Mouse (Mus musculus) hindbrain, embryonic 14.5 days (tissue): ENCODE measurements at regions not wholly inside any gene's neighbourhood (a gene's known extent, or its start where the extent isn't known, plus 50 kb on each side); places are given as distances from the start of the nearest gene placed in this dataset.

Experiments
- ATAC-seq: fragments of 200-750 bp; cut with Nextera tagmentation; 2 replicates; pipeline ENCODE4 v1.8.0; 2017; ENCODE audit warnings: moderate number of reproducible peaks, mild to moderate bottlenecking, moderate TSS enrichment, moderate library complexity; ENCODE audit not compliant: low FRiP score
- DNase-seq: peaks from one replicate; pipeline ENCODE4 v3.0.0-alpha.2; 2015; ENCODE audit warnings: low spot score
- H3K27ac ChIP-seq: fragments of 300-500 bp; sonication (generic); 2 replicates; pipeline ENCODE4 v1.5.1; 2014; ENCODE audit warnings: mild to moderate bottlenecking, moderate library complexity
- H3K27me3 ChIP-seq: fragments of 300-500 bp; sonication (generic); 2 replicates; pipeline ENCODE4 v1.6.1; 2014; ENCODE audit warnings: mild to moderate bottlenecking, low read length, mixed read lengths; ENCODE audit not compliant: control insufficient read depth, insufficient read depth
- H3K36me3 ChIP-seq: fragments of 300-500 bp; sonication (generic); replicated peaks from 2 replicates; pipeline ENCODE4 v1.6.1; 2014; ENCODE audit not compliant: control insufficient read depth, insufficient read depth
- H3K4me1 ChIP-seq: fragments of 300-500 bp; sonication (generic); replicated peaks from 2 replicates; pipeline ENCODE4 v1.6.1; 2014; ENCODE audit warnings: antibody characterized with exemption, low read length, mixed read lengths; ENCODE audit not compliant: control insufficient read depth, insufficient read depth
- H3K4me2 ChIP-seq: fragments of 300-500 bp; sonication (generic); replicated peaks from 2 replicates; pipeline ENCODE4 v1.6.1; 2014; ENCODE audit warnings: mild to moderate bottlenecking, moderate library complexity
- H3K4me3 ChIP-seq: fragments of 300-500 bp; sonication (generic); replicated peaks from 2 replicates; pipeline ENCODE4 v1.5.1; 2014; ENCODE audit warnings: mild to moderate bottlenecking, low read length
- H3K9ac ChIP-seq: fragments of 300-500 bp; sonication (generic); 2 replicates; pipeline ENCODE4 v1.6.1; 2014
- H3K9me3 ChIP-seq: fragments of 300-500 bp; sonication (generic); 2 replicates; pipeline ENCODE4 v1.6.1; 2016; ENCODE audit warnings: low read length; ENCODE audit not compliant: control insufficient read depth
- WGBS: fragments of 180-500 bp; shearing (Covaris S2); extraction: QIAGEN DNeasy Blood & Tissue Kit; methylation state at CpG from one replicate; pipeline ENCODE4 v1.1.7; 2014; 5-methylcytosine and 5-hydroxymethylcytosine counted together

GRCm38 (mm10) chr3:17772886-17773285 is 175.3 kb upstream of the Cypt12 start:
- ATAC-seq: no peak
- H3K4me1 ChIP-seq: no peaks in the 10 kb centered on the region
- no peak overlapping the region for H3K4me3 ChIP-seq

DNA sequence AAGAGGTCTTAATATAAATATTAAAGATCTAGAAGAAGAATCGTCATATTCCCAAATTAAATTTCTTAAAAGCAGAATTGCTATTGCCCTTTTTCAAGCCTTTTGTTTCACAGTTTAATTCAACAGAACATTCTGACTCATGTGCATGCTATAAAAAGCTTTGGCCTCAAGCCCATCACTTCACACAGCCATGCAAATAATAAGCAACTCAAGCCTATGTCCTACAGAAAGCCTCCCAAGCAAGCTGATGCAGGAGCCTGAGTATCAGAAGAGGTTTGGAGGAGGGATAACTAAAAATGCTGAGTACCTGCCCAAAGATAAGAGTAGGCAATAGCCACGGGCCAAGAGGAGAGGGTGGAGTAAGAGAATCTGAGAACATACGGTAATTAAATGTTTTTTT is 169.1 kb upstream of the Cypt12 start:
- H3K9ac ChIP-seq: no peak overlapping the region
- H3K9me3 ChIP-seq: no peaks in the 10 kb centered on the region
- DNase-seq (no peak), ATAC-seq (no peak)
- H3K27ac ChIP-seq: no peak overlapping the region
- 86% methylated on average over 3 of the region's 3 CpGs for WGBS
- no peak overlapping the region for H3K4me2 ChIP-seq
- H3K4me3 ChIP-seq: no peak overlapping the region
- H3K4me1 ChIP-seq: no peaks in the 10 kb centered on the region
- no peaks in the 10 kb centered on the region for H3K36me3 ChIP-seq
- no peaks in the 10 kb centered on the region for H3K27me3 ChIP-seq

More at GRCm38 (mm10) chr3:17772886-17773285, 175.3 kb upstream of the Cypt12 start:
- Histone ChIP-seq H3K4me2 (no peak overlapping the region), H3K9me3 (no peaks in the 10 kb centered on the region), H3K27me3 (no peaks in the 10 kb centered on the region), H3K36me3 (no peaks in the 10 kb centered on the region), H3K27ac (no peak overlapping the region), H3K9ac (no peak overlapping the region)
- no peak for DNase-seq
- WGBS: 87% methylated on average over 1 of the region's 1 CpGs

GRCm38 (mm10) chr3:17784076-17784475 is 164.1 kb upstream of the Cypt12 start:
- WGBS: 27% methylated on average over 3 of the region's 3 CpGs
- ATAC-seq (no peak), DNase-seq (peak; percentile 66)
- peak overlapping the region; percentile 99 for H3K9ac ChIP-seq
- peak overlapping the region; percentile 100 for H3K4me2 ChIP-seq
- peaks cover 22% of the 10 kb centered on the region for H3K4me1 ChIP-seq
- H3K36me3 ChIP-seq: no peaks in the 10 kb centered on the region
- H3K27ac ChIP-seq: peak overlapping the region; percentile 100
- H3K27me3 ChIP-seq: no peaks in the 10 kb centered on the region
- no peaks in the 10 kb centered on the region for H3K9me3 ChIP-seq
- H3K4me3 ChIP-seq: peak overlapping the region; percentile 75

DNA sequence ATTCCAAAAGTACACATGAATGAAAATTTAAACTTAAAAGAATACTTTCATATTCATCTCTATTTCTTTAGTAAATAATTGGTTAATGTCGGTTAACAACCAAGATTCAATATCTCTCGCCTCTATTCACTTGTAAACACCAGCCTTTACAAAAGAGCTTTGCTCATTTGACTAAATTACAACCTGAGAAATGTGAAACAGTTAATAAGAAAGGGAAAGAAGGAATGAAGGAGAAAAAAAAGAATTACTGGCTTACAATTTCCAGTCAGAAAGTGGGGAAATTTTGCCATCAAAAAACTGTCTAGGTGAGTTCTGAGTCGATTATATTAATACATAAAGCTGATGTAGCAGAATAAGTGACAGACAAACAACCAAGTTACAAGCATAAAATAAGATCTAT is 163.6 kb upstream of the Cypt12 start:
- Histone ChIP-seq H3K27ac (peak overlapping the region; percentile 100), H3K9ac (peak overlapping the region; percentile 99)
- 17% methylated on average over 3 of the region's 3 CpGs for WGBS

DNA sequence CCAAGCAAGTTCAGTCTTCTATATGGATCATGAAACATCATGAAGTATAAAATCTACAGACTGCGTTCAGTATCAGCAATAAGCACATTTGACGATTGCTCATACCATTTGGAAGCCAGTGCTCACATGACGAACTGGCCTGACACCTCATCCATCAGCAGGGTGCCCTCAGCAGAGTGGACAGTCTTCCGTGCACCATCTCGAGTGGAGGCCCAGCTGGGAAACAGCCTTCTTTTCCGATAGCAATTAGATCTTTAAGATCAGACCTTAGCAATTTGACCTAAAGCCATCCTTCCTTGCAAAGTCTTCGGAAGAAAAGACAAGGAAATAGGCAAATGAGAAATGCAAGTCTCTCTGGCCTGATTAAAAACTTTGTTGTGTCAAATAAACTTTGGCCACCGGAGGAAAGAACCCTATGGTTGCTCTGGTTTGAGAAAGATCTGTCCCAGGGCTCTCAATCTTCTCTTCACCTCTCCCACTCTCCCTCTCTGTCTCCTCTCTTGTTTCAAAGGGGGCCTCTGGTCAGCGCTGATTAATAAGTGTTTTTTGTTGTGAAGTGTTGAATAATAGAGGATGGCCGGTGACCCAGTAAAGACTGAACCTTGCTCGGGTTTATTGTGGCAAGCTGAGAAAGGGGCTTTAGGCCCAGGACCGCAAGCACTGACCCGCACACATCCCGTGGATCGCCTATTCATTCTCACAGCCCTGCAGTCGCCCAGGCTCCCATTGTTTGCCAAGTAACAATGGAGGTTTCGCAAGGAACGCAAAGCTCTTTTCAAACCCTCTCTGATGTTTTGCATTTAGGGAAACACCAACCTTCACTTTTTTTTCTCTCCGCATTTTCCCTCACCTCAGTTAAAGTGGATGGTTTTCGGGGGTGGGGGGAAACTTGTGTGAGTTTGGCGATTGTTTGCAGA is 162.8 kb upstream of the Cypt12 start:
- DNase-seq: peak; percentile 67
- no peak for ATAC-seq
- H3K4me1 ChIP-seq: peaks cover 22% of the 10 kb centered on the region
- H3K9ac ChIP-seq: peak overlapping the region; percentile 99
- 2% methylated on average over 21 of the region's 21 CpGs for WGBS
- H3K4me2 ChIP-seq: peak overlapping the region; percentile 100
- no peaks in the 10 kb centered on the region for H3K36me3 ChIP-seq
- H3K4me3 ChIP-seq: peak overlapping the region; percentile 75
- no peaks in the 10 kb centered on the region for H3K9me3 ChIP-seq
- H3K27ac ChIP-seq: peak overlapping the region; percentile 100
- H3K27me3 ChIP-seq: no peaks in the 10 kb centered on the region

More for the DNA sequence above, 163.6 kb upstream of the Cypt12 start:
- Histone ChIP-seq H3K4me1 (peaks cover 22% of the 10 kb centered on the region), H3K4me2 (peak overlapping the region; percentile 100), H3K27me3 (no peaks in the 10 kb centered on the region), H3K4me3 (peak overlapping the region; percentile 75), H3K36me3 (no peaks in the 10 kb centered on the region), H3K9me3 (no peaks in the 10 kb centered on the region)
- ATAC-seq (no peak), DNase-seq (peak; percentile 54)

- peak; percentile 46 for ATAC-seq
- Histone ChIP-seq H3K4me3 (peak overlapping the region; percentile 75), H3K27me3 (no peaks in the 10 kb centered on the region), H3K36me3 (no peaks in the 10 kb centered on the region), H3K9ac (peak overlapping the region; percentile 99), H3K9me3 (no peaks in the 10 kb centered on the region), H3K4me1 (peaks cover 22% of the 10 kb centered on the region), H3K27ac (peak overlapping the region; percentile 100), H3K4me2 (peak overlapping the region; percentile 100)
- DNase-seq: peak; percentile 68
- WGBS: under 1% methylated on average over 56 of the region's 56 CpGs
Measured at GRCm38 (mm10) chr3:17786023-17786720, 162.0 kb upstream of the Cypt12 start.

- peak overlapping the region; percentile 99 for H3K9ac ChIP-seq
- WGBS: under 1% methylated on average over 35 of the region's 35 CpGs
- no peaks in the 10 kb centered on the region for H3K27me3 ChIP-seq
- DNase-seq: no peak
- no peaks in the 10 kb centered on the region for H3K9me3 ChIP-seq
- ATAC-seq: peak; percentile 63
- H3K36me3 ChIP-seq: no peaks in the 10 kb centered on the region
- H3K4me3 ChIP-seq: peak overlapping the region; percentile 75
- peak overlapping the region; percentile 100 for H3K4me2 ChIP-seq
- H3K27ac ChIP-seq: peak overlapping the region; percentile 100
- peaks cover 22% of the 10 kb centered on the region for H3K4me1 ChIP-seq
Measured at GRCm38 (mm10) chr3:17786721-17787442, 161.3 kb upstream of the Cypt12 start.

DNA sequence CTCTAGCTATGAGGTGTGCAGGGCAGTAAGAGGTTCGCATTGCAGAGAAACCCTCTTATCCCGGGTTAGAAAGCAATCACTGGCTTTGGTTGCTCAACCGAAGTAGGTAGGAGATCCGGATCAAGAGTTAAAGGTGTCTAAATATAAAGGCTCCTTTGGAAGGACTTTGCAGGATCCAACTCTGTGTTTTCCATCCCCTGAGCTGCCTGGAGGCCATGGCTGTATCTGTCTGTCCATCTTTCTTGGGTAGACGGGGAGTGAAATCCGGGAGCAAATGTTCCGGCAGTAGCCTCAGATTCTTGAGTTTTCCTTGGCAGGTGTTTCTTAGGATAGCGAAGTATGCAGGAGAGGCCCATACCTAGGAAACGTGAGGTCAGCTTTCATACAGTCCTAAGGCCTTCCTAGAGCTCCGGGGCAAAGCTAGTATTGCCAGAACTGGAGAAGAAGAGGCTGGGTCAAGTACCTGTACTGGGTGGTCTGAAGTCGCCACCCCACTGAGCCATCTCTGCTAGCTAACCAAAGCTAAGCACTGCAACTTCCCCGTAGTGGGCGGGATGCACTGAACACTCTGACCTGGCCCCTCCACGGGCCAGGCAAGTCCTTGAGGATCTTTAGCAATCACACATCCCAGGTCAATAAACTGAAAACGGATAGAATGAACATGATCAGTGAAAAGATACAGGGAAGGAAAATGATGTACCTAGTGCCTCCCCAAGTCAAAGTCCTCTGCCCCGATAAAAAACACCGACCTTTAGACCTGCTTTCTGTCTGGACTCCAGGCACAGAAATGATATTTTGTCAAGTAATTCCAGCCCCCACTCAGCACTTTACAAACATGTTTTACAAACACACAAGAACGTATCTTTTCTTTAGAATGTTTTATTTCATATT is 160.5 kb upstream of the Cypt12 start:
- H3K27ac ChIP-seq: peak overlapping the region; percentile 100
- 9% methylated on average over 18 of the region's 18 CpGs for WGBS
- peak overlapping the region; percentile 99 for H3K9ac ChIP-seq
- H3K4me3 ChIP-seq: peak overlapping the region; percentile 75
- no peaks in the 10 kb centered on the region for H3K9me3 ChIP-seq
- peak overlapping the region; percentile 100 for H3K4me2 ChIP-seq
- DNase-seq: no peak
- H3K36me3 ChIP-seq: no peaks in the 10 kb centered on the region
- H3K4me1 ChIP-seq: peaks cover 22% of the 10 kb centered on the region
- H3K27me3 ChIP-seq: no peaks in the 10 kb centered on the region
- ATAC-seq: no peak
